Mouse (Mus musculus): ENCODE results near the gene Prr5l.
A peak's percentile ranks its signal among the peaks of the same experiment; 100 is the strongest.

Gene Prr5l

DNA sequence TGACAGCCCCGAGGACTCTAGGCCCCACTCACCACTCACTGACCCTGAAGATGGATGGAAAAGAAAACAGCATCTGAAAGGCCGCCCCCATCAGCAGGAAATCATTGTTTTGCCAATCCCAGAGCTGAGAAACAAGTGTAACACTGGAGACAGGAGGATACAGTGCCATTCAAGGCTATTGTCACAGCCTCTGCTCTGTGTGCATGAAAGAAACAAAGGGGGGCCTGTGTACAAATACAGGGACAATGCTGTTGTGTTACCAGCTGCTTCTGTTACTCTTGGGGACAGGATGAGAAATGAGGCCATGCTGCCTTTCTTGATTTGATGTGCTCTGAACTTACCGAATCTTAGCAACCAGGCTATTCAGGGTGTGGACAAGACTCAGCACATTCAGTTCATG, at the start of gene Prr5l:
Gene Prr5l, minus strand, starts transcription at position 30 of the 400 bp plus-strand sequence.
- no peak for DNase-seq (ENCODE audit: extremely low read depth, low read depth, low spot score)

- no peak for DNase-seq (ENCODE audit: extremely low read depth, low read depth, low spot score)
Observed at GRCm38 (mm10) chr2:101932169-101932936, 49.5 kb upstream of the Prr5l start.

- no peak for DNase-seq (ENCODE audit: extremely low read depth, low read depth, low spot score)
Observed at GRCm38 (mm10) chr2:101925591-101926188, 42.9 kb upstream of the Prr5l start.

DNA sequence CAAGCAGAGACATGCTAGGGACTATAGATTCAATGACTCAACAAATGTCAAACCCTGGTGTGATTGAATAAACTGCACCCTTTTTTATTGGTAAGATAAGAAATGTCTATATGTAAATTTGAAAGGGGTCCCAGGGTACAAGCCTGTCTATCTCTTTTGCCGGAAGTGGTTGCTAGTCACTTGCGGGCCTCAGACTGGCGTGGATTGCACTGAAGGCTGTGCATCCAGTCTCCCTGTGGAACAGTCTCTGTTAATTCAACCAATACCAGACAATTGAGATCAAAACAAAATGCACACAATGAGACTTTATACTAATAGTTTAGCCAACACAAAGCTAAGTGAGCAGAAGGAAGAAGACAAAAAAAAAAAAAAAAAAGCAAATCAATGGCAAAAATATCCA, 42.4 kb upstream of the Prr5l start:
- DNase-seq (ENCODE audit: extremely low read depth, low read depth, low spot score): no peak

DNA sequence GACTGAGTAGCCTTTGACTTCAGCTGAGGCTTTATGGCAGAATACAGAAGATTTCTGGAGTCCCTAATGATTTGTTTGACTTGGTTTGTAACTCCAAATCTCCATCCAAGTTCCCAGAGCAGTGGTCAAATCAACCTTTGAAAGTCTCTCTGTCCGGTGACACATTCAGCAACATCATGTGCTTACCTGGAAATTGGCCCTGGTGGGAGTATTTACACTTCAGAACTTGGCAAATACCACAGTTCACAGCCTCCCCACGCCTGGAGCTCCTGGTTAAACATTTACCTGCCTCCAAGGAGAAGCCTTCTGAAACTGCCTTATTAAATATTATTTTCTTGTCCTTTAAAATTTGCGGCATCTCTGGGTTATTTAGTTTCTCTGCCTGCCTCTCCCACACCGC, 40.4 kb upstream of the Prr5l start:
- DNase-seq (ENCODE audit: extremely low read depth, low read depth, low spot score): no peak

- no peak for DNase-seq (ENCODE audit: extremely low read depth, low read depth, low spot score)
Observed at GRCm38 (mm10) chr2:101922302-101922701, 39.5 kb upstream of the Prr5l start.

DNA sequence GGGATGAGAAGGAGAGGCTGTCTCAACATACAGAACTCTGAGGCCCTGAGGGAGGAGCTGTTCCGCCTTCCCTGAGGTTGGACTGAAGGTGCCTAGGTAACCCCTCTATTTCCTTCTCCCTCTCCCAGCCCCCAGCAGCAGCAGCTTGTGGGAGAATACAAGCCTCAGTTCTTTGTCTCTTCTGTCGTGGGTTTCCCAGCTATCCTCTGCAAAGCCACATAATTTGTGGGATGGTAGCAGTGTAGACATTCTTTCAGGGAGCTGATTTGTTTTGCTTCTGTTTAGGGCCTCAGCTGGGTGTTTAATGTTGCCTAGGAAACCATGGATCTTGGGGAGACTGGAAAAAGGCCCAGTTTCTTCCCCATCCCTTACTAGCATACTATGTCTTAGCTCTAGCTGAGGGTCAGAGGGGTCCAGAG, 37.3 kb upstream of the Prr5l start:
- DNase-seq (ENCODE audit: extremely low read depth, low read depth, low spot score): no peak

DNA sequence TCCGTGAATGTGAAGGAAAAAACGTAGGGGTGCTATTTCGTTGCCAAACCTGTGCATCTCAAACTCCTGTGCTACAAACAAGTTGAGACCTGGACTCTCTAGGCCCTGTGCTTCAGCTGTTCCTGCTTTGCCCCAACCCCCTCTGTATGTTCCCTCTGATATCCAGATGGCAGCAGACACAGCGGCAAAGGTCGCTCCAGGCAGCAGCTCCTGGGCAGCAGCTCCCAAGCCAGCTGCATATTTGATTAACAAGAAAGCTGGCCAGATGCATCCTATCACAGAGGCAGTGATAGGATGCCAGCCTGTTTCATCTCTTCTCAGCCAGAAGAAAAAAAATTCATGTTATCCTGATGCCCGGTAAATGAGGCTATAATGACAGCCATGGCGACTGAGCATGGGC, 35.7 kb upstream of the Prr5l start:
- DNase-seq (ENCODE audit: extremely low read depth, low read depth, low spot score): no peak

DNA sequence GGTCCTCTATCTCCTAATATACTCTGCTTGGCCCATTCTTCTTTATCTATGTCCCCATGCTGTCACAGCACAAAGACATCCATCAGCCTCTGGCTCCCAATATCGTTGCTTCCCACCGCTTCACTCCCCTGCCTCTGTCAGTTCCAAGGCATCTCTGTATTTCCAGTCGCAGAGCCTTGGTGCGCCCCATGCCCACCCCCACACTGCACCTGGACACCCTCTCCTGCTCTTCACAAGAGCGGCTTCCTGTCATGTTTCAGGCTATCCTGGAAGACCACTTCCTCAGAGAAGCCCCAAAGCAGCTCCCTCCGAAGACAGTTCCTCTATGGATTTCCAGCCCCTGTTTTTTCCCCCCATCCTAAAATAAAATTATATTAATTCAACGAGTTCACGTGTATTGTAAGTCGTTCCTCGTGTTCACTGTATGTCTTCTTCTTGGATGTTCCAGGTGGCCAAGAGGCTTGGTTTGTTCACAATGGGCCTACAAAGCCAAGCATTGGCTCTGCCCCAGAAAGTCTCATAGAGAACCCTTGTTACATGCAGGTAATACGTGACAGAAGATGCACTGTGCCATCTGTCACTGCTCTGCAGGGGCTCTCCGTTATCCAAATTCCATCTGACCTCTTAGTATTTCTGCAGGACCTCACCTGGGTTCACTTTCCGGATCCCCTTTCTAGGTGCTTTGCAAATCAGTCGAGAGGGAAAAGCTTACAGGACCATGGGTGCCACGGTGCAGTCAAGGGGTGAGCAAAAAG, 26.7 kb upstream of the Prr5l start:
- DNase-seq (ENCODE audit: extremely low read depth, low read depth, low spot score): no peak

GRCm38 (mm10) chr2:101908773-101909172, 25.9 kb upstream of the Prr5l start:
- DNase-seq (ENCODE audit: extremely low read depth, low read depth, low spot score): no peak

- no peak for DNase-seq (ENCODE audit: extremely low read depth, low read depth, low spot score)
Observed at GRCm38 (mm10) chr2:101907386-101908022, 24.7 kb upstream of the Prr5l start.

GRCm38 (mm10) chr2:101906379-101906690, 23.5 kb upstream of the Prr5l start:
- no peak for DNase-seq (ENCODE audit: extremely low read depth, low read depth, low spot score)

DNA sequence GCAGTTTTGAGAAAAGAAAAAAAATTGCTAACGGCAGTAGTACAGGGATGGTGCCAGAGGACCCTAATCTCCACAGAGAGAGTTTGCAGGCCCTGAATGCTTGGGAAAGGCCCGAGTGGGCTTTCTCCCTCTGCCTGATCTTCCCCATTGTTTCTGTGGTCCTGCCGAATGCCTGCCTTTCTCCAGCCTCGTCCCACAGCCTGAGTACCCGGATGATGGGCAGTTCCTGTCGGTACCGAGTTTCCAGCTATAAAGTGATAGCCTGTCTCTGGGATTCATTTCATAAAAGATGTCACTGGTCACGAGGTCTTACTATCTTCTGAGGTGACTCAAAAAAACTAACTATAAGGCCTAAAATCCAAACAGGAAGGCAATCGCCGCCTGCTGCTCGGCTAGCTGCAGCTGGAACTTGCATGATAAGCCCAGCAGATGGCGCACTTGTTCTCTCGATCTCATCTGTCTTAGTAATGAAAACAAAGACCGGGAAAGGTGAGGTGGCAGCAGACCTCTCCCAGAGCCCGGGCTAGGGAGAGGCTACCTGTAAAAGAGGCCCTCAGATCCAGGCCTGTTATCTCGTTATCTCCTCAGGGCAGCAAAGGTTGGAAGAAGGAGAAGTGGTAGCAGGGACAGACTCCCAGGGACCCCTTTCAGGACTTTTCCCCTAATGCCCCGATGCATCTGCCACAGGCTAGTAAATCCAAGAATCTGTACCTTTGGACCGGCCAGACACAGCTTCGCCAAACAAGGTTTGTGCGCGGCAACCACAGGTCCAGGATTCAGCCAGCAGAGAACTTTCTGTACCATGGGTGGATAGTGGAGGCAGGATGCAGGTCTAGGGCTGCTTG, 22.9 kb upstream of the Prr5l start:
- DNase-seq (ENCODE audit: extremely low read depth, low read depth, low spot score): no peak

GRCm38 (mm10) chr2:101902196-101902595, 19.4 kb upstream of the Prr5l start:
- no peak for DNase-seq (ENCODE audit: extremely low read depth, low read depth, low spot score)

DNA sequence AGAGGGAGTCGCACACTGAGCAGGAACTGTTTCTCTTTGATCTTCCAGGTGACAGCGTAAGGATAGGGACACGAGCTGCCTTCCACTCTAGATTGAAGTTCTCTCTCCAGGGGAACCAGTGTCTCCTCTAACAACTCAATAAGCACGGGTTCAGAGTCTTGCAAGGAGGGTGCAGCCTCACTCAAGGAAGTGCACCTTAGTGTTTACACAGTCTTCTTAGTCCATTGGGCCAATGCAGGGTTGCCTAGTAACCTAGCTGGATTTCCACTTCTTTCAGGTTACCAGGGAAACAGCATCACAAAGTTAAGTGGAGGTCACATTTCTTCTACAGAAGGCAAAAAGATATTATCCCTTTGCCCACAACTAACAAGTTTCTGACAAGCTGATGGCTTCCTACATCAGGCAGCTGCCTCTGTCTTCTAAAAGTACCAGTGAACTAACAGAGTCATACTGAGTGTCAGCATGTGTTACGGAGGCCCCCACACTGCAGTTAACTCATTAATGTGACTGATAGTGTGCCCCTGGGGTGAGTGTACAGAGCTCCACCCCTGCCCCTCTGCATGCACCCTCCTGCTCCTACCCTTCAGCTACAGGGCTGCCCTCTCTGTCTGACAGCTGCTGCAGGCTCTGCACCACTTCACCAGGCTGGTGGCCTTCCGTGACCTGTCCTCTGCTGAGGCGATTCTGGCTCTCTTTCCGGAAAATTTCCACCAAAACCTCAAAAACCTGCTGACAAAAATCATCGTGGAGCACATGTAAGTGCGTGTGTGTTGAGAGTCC, 13.8 kb upstream of the Prr5l start:
- DNase-seq (ENCODE audit: extremely low read depth, low read depth, low spot score): no peak

- no peak for DNase-seq (ENCODE audit: extremely low read depth, low read depth, low spot score)
Observed at GRCm38 (mm10) chr2:101894126-101894525, 11.3 kb upstream of the Prr5l start.

- DNase-seq (ENCODE audit: extremely low read depth, low read depth, low spot score): no peak
Observed at GRCm38 (mm10) chr2:101891143-101891542, 8.3 kb upstream of the Prr5l start.

DNA sequence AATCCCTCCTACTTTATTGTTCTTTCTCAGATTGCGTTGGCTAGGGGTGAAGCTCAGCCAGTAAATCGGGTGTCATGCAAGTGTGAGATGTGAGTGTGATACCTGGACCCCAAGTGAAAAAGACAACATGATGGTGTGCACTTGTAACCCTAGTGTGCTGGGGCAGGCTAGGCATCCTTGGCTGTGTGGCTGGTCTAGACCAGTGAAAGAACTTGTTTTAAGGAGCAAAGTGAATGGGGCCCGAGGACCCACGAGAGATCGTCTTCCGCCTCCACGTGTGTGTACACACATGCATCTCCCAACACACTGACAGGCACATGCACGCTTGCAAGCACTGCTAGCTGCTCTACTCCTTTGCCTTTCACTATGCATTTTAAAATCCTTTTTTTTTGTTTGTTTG, 6.1 kb upstream of the Prr5l start:
- DNase-seq (ENCODE audit: extremely low read depth, low read depth, low spot score): no peak

DNA sequence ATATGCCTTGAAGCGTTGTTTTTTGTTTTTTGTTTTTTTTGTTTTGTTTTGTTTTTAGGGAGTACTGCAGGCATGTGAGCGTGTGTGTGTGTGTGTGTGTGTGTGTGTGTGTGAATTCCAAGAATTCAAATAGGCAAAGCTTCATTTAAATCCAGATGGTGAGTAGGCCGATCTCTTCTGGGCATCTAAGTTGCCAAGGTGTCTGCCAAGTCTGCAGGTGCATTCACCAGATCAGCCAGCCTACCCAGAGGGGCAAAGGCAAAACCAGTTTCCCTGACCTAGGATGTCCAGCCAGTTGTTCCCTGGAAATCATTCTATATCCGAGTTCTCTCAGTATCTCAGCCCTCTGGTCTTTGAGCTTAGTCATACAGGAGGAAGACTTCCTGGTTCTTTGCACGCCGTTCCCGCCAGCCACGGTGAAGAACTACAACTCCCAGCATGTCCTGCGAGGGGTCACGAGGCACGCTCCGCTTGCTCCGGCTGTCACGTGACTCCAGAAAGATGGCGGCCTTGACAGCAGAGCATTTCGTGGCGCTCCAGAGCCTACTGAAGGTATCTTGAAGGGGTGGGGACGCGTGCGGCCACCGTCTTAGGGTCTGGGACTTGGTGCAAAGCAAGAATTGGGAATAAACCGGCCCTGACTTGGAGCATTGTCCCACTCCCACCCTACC, 3.1 kb upstream of the Prr5l start, which contains the start of gene Commd9:
Gene Commd9, plus strand, starts transcription at position 480 of the 671 bp plus-strand sequence.
- peak; percentile 54 for DNase-seq (ENCODE audit: extremely low read depth, low read depth, low spot score)
